Mouse (Mus musculus): Measurements from ENCODE around the gene Taf1d. TPM values are rescaled to one million over a fixed set of nuclear protein-coding genes. Genes with fewer than 3 reads are reported as not detected.
"Not testable (repeated sequence)": the region's sequence is repeated elsewhere in the genome, so short reads cannot be mapped to it uniquely, and the experiment has no call there.

The Taf1d gene
- polyA plus RNA-seq, 1 experiment from 2014 or later = 78.4 TPM

DNA sequence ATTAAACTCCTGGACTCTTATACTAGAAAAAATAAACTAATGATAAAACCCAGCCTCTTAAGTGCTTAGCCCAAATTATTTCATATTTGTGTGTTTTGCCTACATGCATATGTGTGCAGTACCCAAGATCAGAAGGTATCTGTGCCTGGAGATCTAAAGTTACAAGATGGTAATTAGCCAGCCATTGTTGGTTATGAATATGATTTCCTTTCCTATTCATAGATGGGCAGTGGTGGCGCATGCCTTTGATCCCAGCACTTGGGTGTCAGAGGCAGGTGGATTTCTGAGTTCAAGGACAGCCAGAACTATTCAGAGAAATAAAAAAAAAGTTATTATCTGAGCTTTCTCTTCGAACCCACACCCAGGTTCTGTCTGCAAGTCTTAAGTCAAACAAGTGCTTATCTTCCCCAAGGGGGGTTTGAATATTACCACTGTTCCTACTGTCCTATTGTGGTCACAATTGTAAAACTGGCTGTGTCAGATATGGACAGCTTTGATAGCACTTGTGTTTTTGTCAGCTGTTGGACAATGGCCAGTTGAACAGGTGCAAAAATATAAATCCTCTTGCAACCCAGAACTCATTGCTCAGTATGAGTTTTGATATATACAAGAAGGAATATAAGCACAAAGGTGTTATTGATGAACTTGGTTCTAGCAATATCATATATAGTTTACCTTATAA is 6.2 kb downstream of the Taf1d start:
- H3K9ac ChIP-seq (ENCODE audit: low read length) = no peak overlapping the region
- 97% methylated on average over 2 of the region's 2 CpGs for WGBS

DNA sequence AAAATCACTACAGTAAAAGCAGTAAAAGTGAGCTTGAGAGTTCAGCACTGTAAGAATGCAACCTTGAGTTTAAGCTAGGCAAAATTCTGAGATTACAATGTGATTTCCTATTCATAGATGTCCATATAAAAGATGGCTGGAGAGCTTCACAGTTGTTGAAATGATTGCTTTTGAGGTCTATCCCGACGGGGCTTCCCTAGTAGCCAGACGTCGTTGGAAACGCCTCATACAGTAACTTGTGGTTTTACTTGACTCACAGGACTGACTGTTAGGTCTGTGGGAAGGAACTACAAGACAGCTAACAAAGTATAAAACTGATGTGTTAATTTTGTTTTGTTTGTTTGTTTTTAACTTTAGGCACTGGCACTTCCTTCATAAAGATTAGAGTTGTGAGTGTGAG is 7.6 kb downstream of the Taf1d start:
- WGBS = 90% methylated on average over 5 of the region's 5 CpGs
- DNase-seq (ENCODE audit: low spot score) (no peak), ATAC-seq (replicated peaks; ENCODE audit: low FRiP score) (no peak)
- H3K4me2 ChIP-seq (ENCODE audit: low read depth, low read length, severe bottlenecking) = no peak overlapping the region
- peaks cover 6% of the 10 kb centered on the region; the same call in 1 of the 2 replicates for H3K4me1 ChIP-seq (replicated peaks; ENCODE audit: control insufficient read depth, insufficient read depth, low read length)
- no peak overlapping the region for H3K9ac ChIP-seq (ENCODE audit: low read length)
- no peak overlapping the region for H3K4me3 ChIP-seq (ENCODE audit: low read depth, low read length)
- no peaks in the 10 kb centered on the region for H3K9me3 ChIP-seq (ENCODE audit: control insufficient read depth, low read length)
- H3K27ac ChIP-seq (ENCODE audit: low read depth, low read length) = no peak overlapping the region
- peaks cover 50% of the 10 kb centered on the region for H3K36me3 ChIP-seq (ENCODE audit: control insufficient read depth, insufficient read depth, low read length)
- H3K27me3 ChIP-seq (ENCODE audit: control insufficient read depth, insufficient read depth, low read length) = no peaks in the 10 kb centered on the region

More for the DNA sequence above, 6.2 kb downstream of the Taf1d start:
- no peaks in the 10 kb centered on the region for H3K27me3 ChIP-seq (ENCODE audit: control insufficient read depth, insufficient read depth, low read length)
- DNase-seq (ENCODE audit: low spot score) (no peak), ATAC-seq (replicated peaks; ENCODE audit: low FRiP score) (no peak)
- H3K27ac ChIP-seq (ENCODE audit: low read depth, low read length) = no peak overlapping the region
- H3K9me3 ChIP-seq (ENCODE audit: control insufficient read depth, low read length) = no peaks in the 10 kb centered on the region
- H3K4me1 ChIP-seq (replicated peaks; ENCODE audit: control insufficient read depth, insufficient read depth, low read length) = peaks cover 10% of the 10 kb centered on the region; the same call in 1 of the 2 replicates
- no peak overlapping the region for H3K4me2 ChIP-seq (ENCODE audit: low read depth, low read length, severe bottlenecking)
- H3K4me3 ChIP-seq (ENCODE audit: low read depth, low read length) = no peak overlapping the region
- H3K36me3 ChIP-seq (ENCODE audit: control insufficient read depth, insufficient read depth, low read length) = peaks cover 45% of the 10 kb centered on the region

- Histone ChIP-seq H3K4me2 (ENCODE audit: low read depth, low read length, severe bottlenecking) (no peak overlapping the region), H3K9me3 (ENCODE audit: control insufficient read depth, low read length) (no peaks in the 10 kb centered on the region), H3K4me1 (replicated peaks; ENCODE audit: control insufficient read depth, insufficient read depth, low read length) (no peaks in the 10 kb centered on the region), H3K9ac (ENCODE audit: low read length) (no peak overlapping the region), H3K4me3 (ENCODE audit: low read depth, low read length) (no peak overlapping the region), H3K36me3 (ENCODE audit: control insufficient read depth, insufficient read depth, low read length) (peaks cover 42% of the 10 kb centered on the region), H3K27me3 (ENCODE audit: control insufficient read depth, insufficient read depth, low read length) (no peaks in the 10 kb centered on the region), H3K27ac (ENCODE audit: low read depth, low read length) (no peak overlapping the region)
- ATAC-seq (replicated peaks; ENCODE audit: low FRiP score) = no peak
- no peak for DNase-seq (ENCODE audit: low spot score)
- 95% methylated on average over 1 of the region's 1 CpGs for WGBS
These were observed 8.6 kb downstream of the Taf1d start for GRCm38 (mm10) chr9:15314619-15315018.

DNA sequence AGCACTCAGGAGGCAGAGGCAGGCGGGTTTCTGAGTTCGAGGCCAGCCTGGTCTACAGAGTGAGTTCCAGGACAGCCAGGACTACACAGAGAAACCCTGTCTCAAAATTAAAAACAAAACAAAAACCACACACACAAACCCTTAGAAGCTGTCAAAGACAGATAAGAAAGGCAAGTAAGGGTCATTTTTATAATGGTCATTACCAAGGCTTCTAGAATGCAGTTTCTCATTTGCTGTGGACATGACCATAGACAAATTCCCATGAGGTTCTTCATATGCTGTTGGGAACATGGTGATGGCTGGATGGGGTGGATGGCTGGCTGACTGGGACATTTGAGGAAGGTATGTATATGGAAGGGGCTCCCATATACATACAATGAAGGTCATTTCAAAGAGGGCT is 10.3 kb downstream of the Taf1d start:
- not testable (repeated sequence) for H3K27me3 ChIP-seq (ENCODE audit: control insufficient read depth, insufficient read depth, low read length); H3K9me3 ChIP-seq (ENCODE audit: control insufficient read depth, low read length); H3K4me1 ChIP-seq (replicated peaks; ENCODE audit: control insufficient read depth, insufficient read depth, low read length); H3K9ac ChIP-seq (ENCODE audit: low read length); H3K27ac ChIP-seq (ENCODE audit: low read depth, low read length); H3K4me2 ChIP-seq (ENCODE audit: low read depth, low read length, severe bottlenecking); H3K4me3 ChIP-seq (ENCODE audit: low read depth, low read length); DNase-seq (ENCODE audit: low spot score)
- ATAC-seq (replicated peaks; ENCODE audit: low FRiP score) = 0 out of 2 replicates have a peak, but pooled peaks have one; percentile 49
- 100% methylated on average over 1 of the region's 2 CpGs for WGBS
- H3K36me3 ChIP-seq (ENCODE audit: control insufficient read depth, insufficient read depth, low read length) = peaks cover 39% of the 10 kb centered on the region

DNA sequence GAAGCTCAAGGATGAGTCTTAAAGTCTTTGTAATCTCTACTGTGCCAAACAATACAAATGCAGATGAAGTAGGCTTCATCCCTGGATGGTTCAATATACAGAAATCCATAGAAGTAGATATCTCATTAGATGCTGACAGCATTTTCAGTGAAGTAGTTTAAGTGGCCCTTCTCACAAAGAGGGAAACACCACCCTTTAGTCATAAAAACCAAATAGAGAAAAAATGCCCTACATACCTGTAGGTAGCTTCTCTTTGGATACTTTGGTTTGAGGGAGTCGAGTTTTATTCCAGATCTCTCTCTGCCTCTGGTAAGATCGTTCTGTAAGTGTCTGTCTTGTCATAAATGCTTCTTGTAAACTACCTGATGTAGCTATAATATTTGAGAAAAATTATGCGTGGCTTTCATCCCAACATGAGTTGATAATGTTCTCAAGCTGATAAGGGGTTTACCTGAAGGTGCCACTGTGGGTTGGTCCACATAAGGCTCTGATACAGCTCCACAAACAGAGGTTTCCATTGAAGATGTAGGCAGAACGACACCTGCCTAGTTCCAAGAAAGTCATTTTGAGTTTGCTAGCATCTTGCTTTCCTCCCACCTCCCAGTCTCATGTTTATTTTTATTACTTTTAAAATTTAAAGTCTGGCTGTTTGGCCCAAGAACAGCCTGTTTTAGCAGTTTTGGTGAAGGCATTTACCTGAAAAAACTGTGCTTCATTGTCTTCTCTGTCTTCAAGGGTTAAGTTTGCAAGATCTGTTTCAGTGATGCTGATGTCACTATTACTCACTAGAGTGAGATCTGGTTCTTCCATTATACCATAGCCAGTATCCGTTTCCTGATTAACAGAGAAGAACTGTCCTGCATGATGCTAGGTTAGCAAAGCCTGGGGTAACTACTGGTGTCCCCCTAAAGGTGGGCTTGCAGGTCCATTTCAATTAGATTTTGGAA is 11.5 kb downstream of the Taf1d start:
- Histone ChIP-seq H3K9ac (ENCODE audit: low read length) (no peak overlapping the region), H3K4me3 (ENCODE audit: low read depth, low read length) (no peak overlapping the region), H3K27me3 (ENCODE audit: control insufficient read depth, insufficient read depth, low read length) (no peaks in the 10 kb centered on the region), H3K4me1 (replicated peaks; ENCODE audit: control insufficient read depth, insufficient read depth, low read length) (no peaks in the 10 kb centered on the region), H3K9me3 (ENCODE audit: control insufficient read depth, low read length) (no peaks in the 10 kb centered on the region), H3K27ac (ENCODE audit: low read depth, low read length) (no peak overlapping the region), H3K4me2 (ENCODE audit: low read depth, low read length, severe bottlenecking) (no peak overlapping the region), H3K36me3 (ENCODE audit: control insufficient read depth, insufficient read depth, low read length) (peaks cover 36% of the 10 kb centered on the region)
- 69% methylated on average over 5 of the region's 5 CpGs for WGBS
- ATAC-seq (replicated peaks; ENCODE audit: low FRiP score) (no peak), DNase-seq (ENCODE audit: low spot score) (no peak)

GRCm38 (mm10) chr9:15318170-15318742 is 12.2 kb downstream of the Taf1d start:
- Histone ChIP-seq H3K27me3 (ENCODE audit: control insufficient read depth, insufficient read depth, low read length) (no peaks in the 10 kb centered on the region), H3K36me3 (ENCODE audit: control insufficient read depth, insufficient read depth, low read length) (peaks cover 34% of the 10 kb centered on the region), H3K4me2 (ENCODE audit: low read depth, low read length, severe bottlenecking) (no peak overlapping the region), H3K4me1 (replicated peaks; ENCODE audit: control insufficient read depth, insufficient read depth, low read length) (no peaks in the 10 kb centered on the region), H3K9me3 (ENCODE audit: control insufficient read depth, low read length) (no peaks in the 10 kb centered on the region), H3K27ac (ENCODE audit: low read depth, low read length) (no peak overlapping the region), H3K4me3 (ENCODE audit: low read depth, low read length) (no peak overlapping the region), H3K9ac (ENCODE audit: low read length) (no peak overlapping the region)
- ATAC-seq (replicated peaks; ENCODE audit: low FRiP score) (peak; percentile 15; the same call in 1 of the 2 replicates), DNase-seq (ENCODE audit: low spot score) (no peak)
- 89% methylated on average over 2 of the region's 2 CpGs for WGBS

DNA sequence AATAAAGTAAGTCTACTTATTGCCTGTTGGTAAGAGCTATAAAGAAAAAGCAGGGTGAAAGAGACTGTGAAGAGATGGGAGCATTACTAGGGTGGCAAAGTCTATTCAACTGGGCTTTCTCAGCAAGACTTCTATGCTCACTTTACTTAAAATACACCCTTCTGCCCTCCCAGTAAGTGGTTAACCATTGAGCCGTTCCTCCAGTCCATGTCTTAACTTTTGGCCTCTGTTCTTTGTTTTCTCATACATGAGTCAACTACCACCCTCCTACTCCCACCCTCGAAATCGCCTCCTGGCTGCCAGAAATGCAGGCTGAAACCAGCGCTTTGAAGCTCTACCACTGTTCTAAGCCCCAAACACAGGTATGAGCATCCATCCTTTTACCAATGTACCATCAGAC is 31.8 kb downstream of the Taf1d start:
- Histone ChIP-seq H3K4me2 (ENCODE audit: low read depth, low read length, severe bottlenecking) (no peak overlapping the region), H3K36me3 (ENCODE audit: control insufficient read depth, insufficient read depth, low read length) (peaks cover 23% of the 10 kb centered on the region), H3K9ac (ENCODE audit: low read length) (no peak overlapping the region), H3K4me1 (replicated peaks; ENCODE audit: control insufficient read depth, insufficient read depth, low read length) (no peaks in the 10 kb centered on the region), H3K9me3 (ENCODE audit: control insufficient read depth, low read length) (no peaks in the 10 kb centered on the region), H3K27ac (ENCODE audit: low read depth, low read length) (no peak overlapping the region), H3K4me3 (ENCODE audit: low read depth, low read length) (no peak overlapping the region), H3K27me3 (ENCODE audit: control insufficient read depth, insufficient read depth, low read length) (no peaks in the 10 kb centered on the region)
- DNase-seq (ENCODE audit: low spot score) (no peak), ATAC-seq (replicated peaks; ENCODE audit: low FRiP score) (no peak)
- WGBS = 95% methylated on average over 4 of the region's 4 CpGs

GRCm38 (mm10) chr9:15349925-15350324 is 43.9 kb downstream of the Taf1d start:
- H3K9ac ChIP-seq (ENCODE audit: low read length) = no peak overlapping the region
- H3K4me1 ChIP-seq (replicated peaks; ENCODE audit: control insufficient read depth, insufficient read depth, low read length) = no peaks in the 10 kb centered on the region
- peaks cover 4% of the 10 kb centered on the region; the same call in 1 of the 2 replicates for H3K36me3 ChIP-seq (ENCODE audit: control insufficient read depth, insufficient read depth, low read length)
- H3K27ac ChIP-seq (ENCODE audit: low read depth, low read length) = no peak overlapping the region
- 70% methylated on average over 2 of the region's 2 CpGs for WGBS
- H3K4me2 ChIP-seq (ENCODE audit: low read depth, low read length, severe bottlenecking) = no peak overlapping the region
- H3K4me3 ChIP-seq (ENCODE audit: low read depth, low read length) = no peak overlapping the region
- no peak for DNase-seq (ENCODE audit: low spot score)
- H3K27me3 ChIP-seq (ENCODE audit: control insufficient read depth, insufficient read depth, low read length) = no peaks in the 10 kb centered on the region
- no peaks in the 10 kb centered on the region for H3K9me3 ChIP-seq (ENCODE audit: control insufficient read depth, low read length)
- no peak for ATAC-seq (replicated peaks; ENCODE audit: low FRiP score)

Measured in forebrain, embryonic 11.5 days (tissue).